Mouse (Mus musculus) left cerebral cortex, postnatal 36 days (tissue): ENCODE measurements around the gene Mttp. TPM values are rescaled to one million over a fixed set of nuclear protein-coding genes. Genes with fewer than 3 reads are reported as not detected.
"Not testable (repeated sequence)": the region's sequence is repeated elsewhere in the genome, so short reads cannot be mapped to it uniquely, and the experiment has no call there.

Source experiments
- DNase-seq, 2 experiments: peaks; one replicate each; pipeline ENCODE4 v3.0.0; 2021 to 2022; ENCODE audit warnings: low spot score in 2 of 2, mixed read lengths in 1 of 2
- intact Hi-C: fragments of 180-260 bp; cut with DNase I; formaldehyde crosslinking; loops from one replicate; pipeline ENCODE4 v1.15.1; 2025
- total RNA-seq, 2 experiments: library from RNA; stranded (reverse); gene quantifications; 2 replicates each; pipeline ENCODE4 v1.2.3; 2021

The Mttp gene
- total RNA-seq, 2 experiments from 2014 or later = 5.6 to 6.2 TPM

GRCm38 (mm10) chr3:138142052-138142732 is 2.6 kb downstream of the Mttp start:
- intact Hi-C loops = loop anchor here (5.0 kb wide), 3 partner anchors 60 to 225 kb away; partner anchors contain the start of gene Lamtor3
- DNase-seq = no peak

DNA sequence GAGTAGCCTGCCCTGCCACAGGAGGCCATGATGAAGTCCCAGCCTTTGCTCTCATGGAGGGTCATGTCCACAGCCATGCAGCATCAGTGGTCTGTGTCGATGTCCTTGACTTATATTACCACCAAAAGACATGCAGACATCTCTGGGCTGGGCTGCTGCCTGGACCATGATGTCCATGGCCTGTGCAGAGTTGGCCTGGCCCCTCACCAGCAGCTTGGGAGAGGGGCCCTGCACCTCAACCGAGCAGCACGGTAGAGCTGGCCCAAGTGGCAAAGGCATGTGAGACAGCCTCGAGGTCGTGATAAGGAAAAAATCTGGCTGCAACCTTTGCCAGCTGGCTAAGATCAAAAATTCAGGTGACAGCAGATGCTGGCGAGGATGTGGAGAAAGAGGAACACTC is 5.1 kb downstream of the Mttp start:
- DNase-seq = no peak
- intact Hi-C loops = loop anchor here (5.0 kb wide), 3 partner anchors 57 to 222 kb away; partner anchors contain the start of gene Lamtor3

- intact Hi-C loops, DNase-seq: not testable (repeated sequence)
These were observed 6.6 kb downstream of the Mttp start for GRCm38 (mm10) chr3:138138146-138138545.

DNA sequence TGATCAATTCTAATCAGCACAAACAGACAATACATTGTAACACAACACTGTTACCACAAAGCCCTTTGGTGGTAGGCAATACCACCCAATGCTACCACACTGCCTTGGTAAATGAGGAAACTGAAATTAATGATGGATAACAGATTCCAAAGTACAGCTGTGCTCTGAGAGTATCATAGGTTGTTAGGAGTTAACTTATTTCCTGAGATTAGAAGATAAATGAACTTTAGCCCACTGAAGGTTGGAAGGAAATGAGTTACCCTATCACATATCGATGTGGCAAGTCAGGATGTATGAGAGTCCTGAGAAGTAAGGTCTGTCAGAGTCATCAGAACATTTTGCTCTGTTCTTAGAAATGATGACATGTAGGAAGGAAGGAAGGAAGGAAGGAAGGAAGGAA is 10.2 kb downstream of the Mttp start:
- intact Hi-C loops = no loop called here
- DNase-seq = no peak

GRCm38 (mm10) chr3:138133916-138134315 is 10.9 kb downstream of the Mttp start:
- no peak for DNase-seq
- intact Hi-C loops = no loop called here

DNA sequence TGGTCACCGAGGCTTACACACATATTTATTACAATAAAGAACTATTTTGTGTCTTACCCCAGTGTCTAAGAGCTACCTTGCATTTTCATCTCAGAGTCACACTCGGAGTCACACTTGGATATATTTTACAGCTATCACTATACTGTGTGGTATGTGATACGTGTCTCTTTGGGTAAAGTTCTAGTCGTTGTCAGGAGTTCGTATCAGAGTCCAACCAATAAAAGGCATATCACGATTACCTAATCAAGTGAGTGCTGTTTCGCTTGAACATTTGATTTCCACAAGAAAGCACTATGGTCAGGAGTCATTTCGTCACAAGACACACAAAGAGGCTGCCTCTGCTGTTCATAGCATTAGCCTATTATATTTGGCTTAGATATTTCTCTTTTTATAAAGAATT is 11.3 kb downstream of the Mttp start:
- intact Hi-C loops = no loop called here
- no peak for DNase-seq

- intact Hi-C loops = no loop called here
- DNase-seq = no peak
These were observed 13.6 kb downstream of the Mttp start for GRCm38 (mm10) chr3:138131168-138131567.

DNA sequence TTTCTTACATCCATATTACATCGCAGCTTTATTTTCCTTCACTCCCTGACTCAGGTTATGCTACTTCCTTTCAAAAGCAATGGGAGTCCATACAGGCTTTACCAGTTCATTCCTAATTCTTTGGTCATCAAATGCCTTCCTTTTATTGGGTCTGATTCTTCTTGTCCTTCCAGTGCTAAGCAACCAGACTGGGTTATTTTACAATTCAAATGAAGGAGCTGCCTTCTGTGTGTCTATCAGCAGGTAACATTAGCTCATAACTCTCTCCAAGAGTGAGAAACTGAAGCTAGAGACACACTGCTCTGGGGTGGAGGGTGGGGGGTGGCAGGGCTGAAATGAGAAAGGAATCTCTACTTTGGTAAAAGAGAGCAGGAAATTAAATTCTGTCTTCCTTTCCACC is 14.1 kb downstream of the Mttp start:
- no peak for DNase-seq
- intact Hi-C loops = no loop called here

- intact Hi-C loops = no loop called here
These were observed 15.7 kb downstream of the Mttp start for GRCm38 (mm10) chr3:138129110-138129509.

DNA sequence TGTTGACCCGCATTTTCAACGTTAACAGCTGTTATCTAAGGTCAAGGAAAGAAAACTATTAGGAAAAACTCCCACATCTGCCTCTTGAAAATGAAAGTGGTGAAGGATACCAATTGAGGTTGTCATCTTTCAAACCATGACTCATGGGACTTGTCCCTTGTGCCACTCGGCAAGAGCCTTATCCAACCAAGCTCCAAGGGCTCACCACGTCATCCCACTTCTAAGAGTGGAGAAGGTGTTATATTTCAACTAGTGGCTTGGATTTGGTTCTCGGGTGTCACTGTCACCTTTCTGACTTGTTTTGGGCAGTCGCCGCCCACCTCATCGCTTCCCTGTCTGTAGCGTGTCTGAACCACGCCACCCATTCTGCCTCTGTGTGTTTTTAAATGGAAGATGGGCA is 20.9 kb downstream of the Mttp start:
- intact Hi-C loops = no loop called here
- no peak for DNase-seq

More at GRCm38 (mm10) chr3:138129110-138129509, 15.7 kb downstream of the Mttp start:
- DNase-seq = no peak

GRCm38 (mm10) chr3:138121461-138121860 is 23.3 kb downstream of the Mttp start:
- intact Hi-C loops = no loop called here
- no peak for DNase-seq

- no peak for DNase-seq
- intact Hi-C loops = no loop called here
These were observed 25.2 kb downstream of the Mttp start for GRCm38 (mm10) chr3:138119444-138120105.

DNA sequence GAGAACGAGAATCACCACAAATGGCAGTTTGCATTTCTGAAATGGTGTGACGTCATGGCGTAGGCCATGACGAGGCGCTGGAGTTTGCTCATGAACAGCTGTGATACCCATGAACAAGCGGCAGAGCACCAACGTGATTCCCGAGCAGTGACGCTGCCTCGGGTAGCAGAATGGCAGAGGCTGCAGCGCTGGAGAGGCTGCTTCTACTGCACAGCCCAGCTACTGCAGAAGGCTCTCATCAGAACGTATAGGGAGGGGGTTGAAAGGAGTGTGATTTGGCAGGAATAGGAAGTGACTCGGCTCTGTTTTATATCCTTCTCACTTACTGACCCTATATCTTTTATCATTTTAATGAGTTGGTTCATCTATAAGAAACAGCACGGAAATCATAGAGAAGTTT is 25.9 kb downstream of the Mttp start:
- intact Hi-C loops = no loop called here
- no peak for DNase-seq

DNA sequence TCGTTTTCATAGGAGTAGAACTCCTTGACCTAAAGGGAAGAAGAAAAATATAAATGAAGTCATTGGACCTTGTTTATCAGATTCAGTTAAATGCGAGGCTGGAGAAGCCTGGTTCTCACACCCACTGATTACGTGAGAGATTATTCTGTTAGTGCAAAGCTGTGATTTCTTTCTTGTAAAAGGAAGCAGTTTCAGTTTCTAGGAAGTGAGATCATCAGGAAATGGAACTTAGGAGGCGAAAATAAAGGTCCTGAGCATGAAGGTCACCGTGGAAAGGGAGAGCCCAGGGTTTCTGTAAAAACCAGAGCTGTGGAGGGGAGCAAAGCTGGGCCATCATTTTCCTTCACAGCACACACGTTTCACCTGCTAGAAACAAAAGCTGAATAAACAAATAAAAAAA is 26.4 kb downstream of the Mttp start:
- intact Hi-C loops = no loop called here
- DNase-seq = no peak

- intact Hi-C loops = no loop called here
- DNase-seq = no peak
These were observed 27.9 kb downstream of the Mttp start for GRCm38 (mm10) chr3:138116871-138117270.

GRCm38 (mm10) chr3:138114106-138114505 is 30.7 kb downstream of the Mttp start:
- DNase-seq = no peak

DNA sequence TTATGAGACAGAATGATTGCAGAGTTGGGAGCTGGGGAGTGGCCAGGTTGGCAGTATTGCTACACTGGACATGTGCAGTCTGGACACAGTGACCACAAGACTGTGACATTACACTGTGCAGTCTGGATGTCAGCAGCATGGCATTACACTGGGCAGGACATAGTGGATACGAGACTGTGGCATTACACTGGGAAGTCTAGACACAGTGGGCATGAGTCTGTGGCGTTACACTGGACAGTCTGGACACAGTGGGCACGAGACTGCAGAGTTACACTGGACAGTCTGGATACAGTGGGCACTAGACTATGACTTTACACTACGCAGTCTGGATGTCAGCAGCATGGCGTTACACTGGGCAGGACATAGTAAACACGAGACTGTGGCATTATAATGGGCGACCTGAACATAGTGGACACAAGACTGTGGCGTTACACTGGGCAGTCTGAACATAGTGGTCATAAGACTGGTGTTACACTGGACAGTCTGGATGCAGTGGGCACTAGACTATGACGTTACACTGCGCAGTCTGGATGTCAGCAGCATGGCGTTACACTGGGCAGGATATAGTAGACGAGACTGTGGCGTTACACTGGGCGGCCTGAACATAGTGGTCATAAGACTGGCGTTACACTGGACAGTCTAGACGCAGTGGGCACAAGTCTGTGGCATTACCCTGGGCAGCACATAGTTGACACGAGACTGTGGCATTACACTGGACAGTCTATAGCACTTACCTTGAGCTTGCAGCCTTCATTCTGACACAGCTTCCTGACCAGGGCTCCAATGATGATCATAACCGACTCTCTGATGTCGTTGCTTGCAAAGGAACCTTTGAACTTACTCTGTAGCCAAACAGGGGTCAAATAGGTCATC is 33.6 kb downstream of the Mttp start:
- DNase-seq = no peak
- intact Hi-C loops = no loop called here

More at GRCm38 (mm10) chr3:138114106-138114505, 30.7 kb downstream of the Mttp start:
- intact Hi-C loops = no loop called here

GRCm38 (mm10) chr3:138106887-138107286 is 37.9 kb downstream of the Mttp start:
- DNase-seq = no peak
- intact Hi-C loops = no loop called here

DNA sequence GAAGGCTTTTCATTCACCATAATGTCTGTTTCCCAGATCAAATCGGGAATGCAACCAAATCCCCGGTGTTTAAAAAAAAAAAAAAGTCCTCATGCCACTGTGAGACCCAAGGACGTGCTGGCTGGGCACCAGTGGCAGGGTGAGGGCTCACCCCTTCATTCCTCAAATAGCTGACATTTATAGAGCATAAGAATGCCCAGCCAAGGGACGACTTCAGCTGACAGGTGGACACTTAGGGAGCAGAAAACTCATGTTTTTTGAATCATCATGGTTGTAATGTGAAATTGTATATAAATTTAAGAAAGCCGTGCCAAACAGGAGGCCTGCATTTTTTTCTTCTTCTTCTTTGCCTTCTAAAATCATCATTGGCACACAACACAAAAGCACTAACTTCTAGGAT is 39.7 kb downstream of the Mttp start:
- intact Hi-C loops = no loop called here
- no peak for DNase-seq

DNA sequence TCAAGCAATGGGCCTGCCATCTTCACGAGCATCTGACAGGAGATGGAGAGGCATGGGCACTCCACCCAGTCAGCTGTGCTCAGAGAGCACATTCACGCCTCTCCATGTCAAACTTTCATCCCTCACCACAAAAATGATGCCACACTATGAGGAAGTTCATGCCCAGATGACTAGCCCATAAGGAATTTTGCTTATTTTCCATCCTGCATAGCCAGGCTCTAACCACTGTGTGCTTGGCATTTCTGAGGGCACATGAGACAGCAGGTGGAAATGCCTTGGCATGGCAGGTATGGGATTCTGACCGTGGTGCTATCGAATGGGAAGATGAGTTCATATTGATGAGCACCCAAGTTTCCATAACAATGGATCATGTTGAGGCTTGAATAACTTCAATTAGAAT is 41.1 kb downstream of the Mttp start:
- intact Hi-C loops = no loop called here
- no peak for DNase-seq
